Mouse (Mus musculus) gastrocnemius, adult 8-10 months (tissue): ENCODE results near the gene Olfr325. TPM values are rescaled to one million over a fixed set of nuclear protein-coding genes. Genes with fewer than 3 reads are reported as not detected.

Source experiments
- DNase-seq, 2 experiments: peaks; one replicate each; pipeline ENCODE4 v3.0.0; 2022; ENCODE audit warnings: low spot score in 2 of 2
- total RNA-seq, 4 experiments: library from RNA; stranded (reverse); gene quantifications; 2 replicates each; pipeline ENCODE4 v1.2.4; 2022

The Olfr325 gene
- total RNA-seq, 4 experiments from 2014 or later, result not detected

DNA sequence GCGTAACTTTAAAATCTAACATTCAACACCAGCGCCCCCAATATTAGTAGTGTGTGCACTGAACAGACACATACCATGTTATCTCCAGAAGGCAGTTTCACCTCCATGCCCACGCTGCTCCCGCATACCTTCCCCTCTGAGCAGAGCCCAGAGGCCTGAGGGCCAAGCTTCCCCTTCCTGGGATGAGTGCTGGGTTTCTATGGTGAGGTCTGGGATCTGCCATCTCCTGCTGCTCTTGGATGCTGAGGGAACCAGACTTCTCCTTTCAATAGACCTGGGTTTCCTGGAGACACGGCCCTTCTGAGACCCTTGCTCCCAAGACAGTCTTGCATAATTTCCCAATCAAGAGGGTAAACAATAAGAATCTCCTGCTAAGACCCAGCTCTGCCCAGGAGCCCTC, 52.9 kb downstream of the Olfr325 start, which contains the start of gene Olfr323:
Gene Olfr323, minus strand, starts transcription at position 101 of the 400 bp plus-strand sequence.
- no peak for DNase-seq

Other genes with a start within 250 kb of the Olfr325 start
- gene Zfp672, start 247.4 kb upstream of the Olfr325 start, total RNA-seq, result 10 to 100 TPM; 39.8 to 49.3 (median 40.6) TPM
- gene Sh3bp5l, start 247.0 kb upstream of the Olfr325 start, total RNA-seq, result 10 to 100 TPM; 22.1 to 27.2 (median 24.4) TPM
- not detected for gene Lypd8, start 198.7 kb upstream of the Olfr325 start, total RNA-seq
- gene 1810065E05Rik, start 156.6 kb upstream of the Olfr325 start, total RNA-seq, result not detected
- not detected for gene Gm12253, start 145.2 kb upstream of the Olfr325 start, total RNA-seq
- not detected for gene Lypd9, start 124.8 kb upstream of the Olfr325 start, total RNA-seq
- gene Olfr30, start 115.5 kb upstream of the Olfr325 start, total RNA-seq, result not detected
- not detected for gene Olfr332, start 85.2 kb upstream of the Olfr325 start, total RNA-seq
- gene Olfr331, start 75.2 kb upstream of the Olfr325 start, total RNA-seq, result not detected
- not detected for gene Olfr330, start 42.9 kb upstream of the Olfr325 start, total RNA-seq
- gene Olfr329-ps, start 31.3 kb upstream of the Olfr325 start, total RNA-seq, result not detected
- gene Olfr328, start 22.1 kb upstream of the Olfr325 start, total RNA-seq, result not detected
- not detected for gene Olfr224, start 7.2 kb upstream of the Olfr325 start, total RNA-seq
- gene Olfr324, start 17.4 kb downstream of the Olfr325 start, total RNA-seq, result not detected
- not detected for gene 2210407C18Rik, start 38.3 kb downstream of the Olfr325 start, total RNA-seq
- not detected for gene Olfr323, start 52.8 kb downstream of the Olfr325 start, total RNA-seq
- gene Trim58, start 62.7 kb downstream of the Olfr325 start, total RNA-seq, result not detected
- gene Olfr322, start 81.1 kb downstream of the Olfr325 start, total RNA-seq, result not detected
- gene Olfr320, start 103.4 kb downstream of the Olfr325 start, total RNA-seq, result not detected
- not detected for gene Olfr319, start 121.4 kb downstream of the Olfr325 start, total RNA-seq
- gene Olfr318, start 146.3 kb downstream of the Olfr325 start, total RNA-seq, result not detected
- gene Olfr317, start 161.5 kb downstream of the Olfr325 start, total RNA-seq, result not detected
- gene Olfr316, start 175.0 kb downstream of the Olfr325 start, total RNA-seq, result not detected
- gene Olfr315, start 195.5 kb downstream of the Olfr325 start, total RNA-seq, result not detected
- gene Olfr314, start 205.2 kb downstream of the Olfr325 start, total RNA-seq, result not detected
- gene Fam183b, start 224.2 kb downstream of the Olfr325 start, total RNA-seq, result not detected
- not detected for gene Olfr313, start 237.3 kb downstream of the Olfr325 start, total RNA-seq